Mouse (Mus musculus): Measurements from ENCODE around the gene Cep112. TPM values are rescaled to one million over a fixed set of nuclear protein-coding genes. Genes with fewer than 3 reads are reported as not detected.

Gene Cep112
- total RNA-seq, 2 experiments from 2014 or later: 3.9 to 5.9 TPM

DNA sequence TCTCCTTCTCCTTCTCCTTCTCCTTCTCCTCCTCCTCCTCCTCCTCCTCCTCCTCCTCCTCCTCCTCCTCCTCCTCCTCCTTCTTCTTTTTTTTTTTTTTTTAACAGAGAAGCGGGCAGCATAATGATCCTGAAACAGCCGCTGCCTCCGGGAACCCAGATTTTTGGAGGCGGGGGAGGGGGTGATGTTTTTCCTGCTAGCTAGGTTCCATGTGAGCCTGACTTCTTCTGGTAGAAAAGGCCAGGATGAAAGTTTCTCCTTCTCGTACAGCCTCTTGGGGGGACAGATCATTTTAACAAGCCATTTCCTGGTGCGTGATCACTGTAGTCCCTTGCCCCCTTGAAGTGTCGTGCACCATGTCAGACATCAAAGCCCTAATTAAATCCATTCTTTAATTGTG is 467.4 kb downstream of the Cep112 start:
- no peak for DNase-seq
- intact Hi-C loops (cut with DNase I; ENCODE audit: low total_unique reads): no loop called here

DNA sequence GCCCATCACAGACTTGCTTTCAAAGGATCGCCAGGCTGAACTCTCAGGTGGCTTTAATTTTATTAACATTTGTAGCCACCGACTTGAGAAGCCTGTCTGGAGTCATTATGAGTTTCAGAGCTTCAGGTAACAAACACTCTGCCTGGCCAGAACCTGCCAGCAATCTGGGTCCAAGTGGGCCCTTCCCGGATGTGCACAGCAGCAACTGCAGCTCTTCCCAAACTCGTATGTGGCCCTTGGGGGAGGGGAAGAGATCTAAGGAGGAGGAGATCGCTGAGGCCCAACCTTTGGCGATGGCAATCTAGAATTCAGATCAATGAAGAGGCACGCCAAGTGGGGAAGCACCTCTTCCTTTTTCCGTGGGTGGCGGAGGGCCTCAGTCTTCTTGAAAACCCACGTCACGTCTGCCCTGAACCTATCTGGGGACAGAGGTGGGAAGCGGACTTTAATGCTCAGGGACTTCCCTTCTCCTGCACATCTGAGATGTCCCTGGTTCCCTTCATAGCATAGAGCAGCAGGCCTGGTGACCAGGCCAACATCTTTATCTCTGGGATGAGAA is 468.3 kb downstream of the Cep112 start:
- intact Hi-C loops (cut with DNase I; ENCODE audit: low total_unique reads): no loop called here
- DNase-seq: no peak

DNA sequence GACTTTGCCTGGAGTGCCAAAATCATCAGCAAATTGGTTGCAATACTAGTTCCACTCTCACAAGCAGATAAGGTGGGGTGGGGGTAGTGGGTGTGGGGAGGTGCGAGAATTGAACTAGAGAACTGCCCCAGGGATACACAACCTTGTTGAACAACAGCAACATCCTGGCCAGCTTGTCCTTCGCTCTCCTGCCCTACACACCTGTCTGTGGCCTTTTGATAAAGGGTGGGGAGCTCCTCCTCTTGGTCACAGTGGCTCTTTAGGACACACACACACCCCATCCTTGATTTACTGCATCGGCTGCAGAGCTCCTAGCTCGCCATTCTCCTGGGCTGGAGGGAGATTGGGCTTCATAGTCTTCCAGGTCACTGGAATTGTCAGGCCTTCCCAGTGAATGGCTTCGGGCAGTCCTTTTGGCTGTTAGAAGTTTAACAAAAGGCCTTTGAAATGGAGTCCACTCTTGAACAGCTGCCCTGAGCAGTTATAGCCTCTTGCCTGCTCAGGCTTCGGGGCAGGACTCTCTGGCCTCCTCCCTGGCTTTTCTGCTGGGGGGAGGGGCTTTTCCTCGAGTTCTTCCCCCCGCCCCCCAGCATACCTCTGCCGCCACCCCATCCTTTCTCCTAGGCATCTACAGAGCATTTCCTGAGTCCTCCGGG is 469.0 kb downstream of the Cep112 start:
- intact Hi-C loops (cut with DNase I; ENCODE audit: low total_unique reads): no loop called here
- DNase-seq: no peak

- intact Hi-C loops (cut with DNase I; ENCODE audit: low total_unique reads): no loop called here
- no peak for DNase-seq
Observed at GRCm38 (mm10) chr11:108897034-108897433, 472.0 kb downstream of the Cep112 start.

GRCm38 (mm10) chr11:108898063-108898462 is 473.1 kb downstream of the Cep112 start:
- DNase-seq: no peak
- intact Hi-C loops (cut with DNase I; ENCODE audit: low total_unique reads): no loop called here

GRCm38 (mm10) chr11:108898483-108898882 is 473.5 kb downstream of the Cep112 start:
- DNase-seq: no peak
- intact Hi-C loops (cut with DNase I; ENCODE audit: low total_unique reads): no loop called here

DNA sequence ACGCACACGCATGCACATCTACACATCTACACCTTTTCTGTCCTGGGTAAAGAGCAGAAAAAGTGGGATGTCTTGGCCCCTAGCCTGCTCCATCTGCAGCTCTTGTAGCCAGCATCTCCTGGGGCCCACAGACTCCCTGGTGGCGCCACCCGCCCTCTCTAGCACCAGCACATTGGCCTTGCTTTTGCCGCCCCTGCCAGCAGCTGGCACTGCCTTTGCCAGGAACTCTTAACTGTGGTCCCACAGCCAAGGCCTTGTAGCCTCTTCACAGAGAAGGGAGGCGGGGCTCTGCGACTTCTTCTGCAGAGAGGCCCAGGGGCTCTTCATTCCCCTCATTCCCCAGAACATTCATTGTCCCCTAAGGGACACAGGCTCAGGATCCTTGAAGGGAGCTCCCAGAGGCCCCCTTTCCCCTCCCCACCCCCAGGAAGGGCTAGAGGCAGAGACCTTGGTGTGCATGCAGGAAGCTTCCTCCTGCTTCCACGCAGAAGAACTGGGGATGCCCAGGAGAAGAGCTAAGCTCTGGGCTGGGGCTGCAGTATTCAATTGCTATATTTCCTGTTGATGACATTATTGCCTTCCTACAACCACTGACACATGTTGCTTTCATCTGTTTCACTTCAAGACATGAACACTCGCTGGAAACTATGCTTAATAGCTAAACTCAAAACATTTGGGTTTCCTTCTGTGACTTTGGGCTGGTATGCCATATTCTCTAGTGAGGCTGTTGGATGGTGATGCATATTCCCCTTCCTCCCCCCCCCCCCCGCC is 475.9 kb downstream of the Cep112 start:
- peak; percentile 76 for DNase-seq
- intact Hi-C loops (cut with DNase I; ENCODE audit: low total_unique reads): no loop called here

GRCm38 (mm10) chr11:108901670-108902069 is 476.7 kb downstream of the Cep112 start:
- intact Hi-C loops (cut with DNase I; ENCODE audit: low total_unique reads): no loop called here
- no peak for DNase-seq

- intact Hi-C loops (cut with DNase I; ENCODE audit: low total_unique reads): no loop called here
Observed at GRCm38 (mm10) chr11:108902303-108902702, 477.3 kb downstream of the Cep112 start.

GRCm38 (mm10) chr11:108906590-108907254 is 481.7 kb downstream of the Cep112 start:
- intact Hi-C loops (cut with DNase I; ENCODE audit: low total_unique reads): no loop called here
- DNase-seq: no peak

More at GRCm38 (mm10) chr11:108902303-108902702, 477.3 kb downstream of the Cep112 start:
- no peak for DNase-seq

GRCm38 (mm10) chr11:108909396-108910195 is 484.6 kb downstream of the Cep112 start:
- intact Hi-C loops (cut with DNase I; ENCODE audit: low total_unique reads): no loop called here
- DNase-seq: no peak

Other genes starting within 250 kb of the Cep112 start
- gene Apoh, start 81.8 kb upstream of the Cep112 start, total RNA-seq (2021): 1 to 10 TPM in 1 of 2 experiments, under 1 TPM in 1; 0.42 to 1.3 TPM
- gene Prkca, start 81.3 kb upstream of the Cep112 start, total RNA-seq (2021): 10 to 100 TPM; 41.4 to 42.5 TPM

Measured in gastrocnemius, postnatal 14 days (tissue).